Mouse (Mus musculus): Measurements from ENCODE around the gene Bcas3.

Gene Bcas3

DNA sequence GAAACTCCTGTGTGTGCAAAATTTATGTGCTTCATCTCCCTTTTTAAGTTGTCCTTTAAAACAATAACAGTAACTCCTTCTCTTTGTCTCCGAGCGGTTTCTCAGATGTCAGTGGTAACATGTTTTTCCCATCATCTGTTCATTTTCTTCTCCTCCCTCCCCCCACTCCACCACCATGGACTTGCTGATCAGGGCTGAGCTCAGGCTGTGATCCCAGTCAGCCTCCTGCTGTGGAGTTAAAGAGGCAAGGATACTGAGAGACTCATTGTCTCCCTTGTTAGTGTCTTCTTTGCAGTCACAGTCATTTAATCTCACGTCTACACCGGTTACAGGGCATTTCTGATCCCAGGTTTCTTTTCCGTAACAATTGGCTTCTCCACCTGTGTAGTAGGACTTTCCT is 174.3 kb downstream of the Bcas3 start:
- in situ Hi-C loops (cut with MboI, MseI), result no loop called here

DNA sequence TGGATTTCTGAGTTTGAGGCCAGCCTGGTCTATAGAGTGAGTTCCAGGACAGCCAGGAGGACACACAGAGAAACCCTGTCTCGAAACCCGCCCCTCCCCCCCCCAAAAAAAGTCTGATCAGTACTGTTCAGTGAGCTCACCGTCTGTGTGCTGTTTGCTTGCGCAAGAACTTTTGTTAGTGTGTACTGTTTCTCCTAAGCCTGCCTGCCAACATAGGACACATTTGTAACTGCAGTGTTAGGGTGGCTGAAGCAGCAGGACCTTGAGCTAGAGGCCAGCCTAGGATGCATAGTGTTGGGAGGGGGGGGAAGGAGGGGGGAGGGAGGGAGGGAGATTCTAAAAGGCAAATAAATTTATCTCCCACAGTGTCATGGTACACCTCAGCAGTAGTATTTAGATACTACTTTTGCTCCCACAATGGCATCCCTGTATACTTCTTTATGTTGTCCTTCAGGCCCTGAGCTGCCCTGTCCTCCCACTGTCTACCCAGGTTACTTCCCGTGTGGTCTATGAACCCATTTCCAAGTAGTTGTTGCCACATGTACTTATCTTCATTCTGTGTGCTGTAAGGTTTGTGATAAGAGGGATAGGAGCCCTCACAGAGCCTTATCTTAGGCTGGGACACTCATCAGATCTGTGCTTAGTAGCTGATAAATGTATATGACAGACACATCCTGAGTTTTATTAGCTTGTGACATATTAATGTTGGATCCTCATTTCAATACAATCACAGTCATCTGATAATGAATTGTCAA is 176.7 kb downstream of the Bcas3 start:
- in situ Hi-C loops (cut with MboI, MseI), result no loop called here

DNA sequence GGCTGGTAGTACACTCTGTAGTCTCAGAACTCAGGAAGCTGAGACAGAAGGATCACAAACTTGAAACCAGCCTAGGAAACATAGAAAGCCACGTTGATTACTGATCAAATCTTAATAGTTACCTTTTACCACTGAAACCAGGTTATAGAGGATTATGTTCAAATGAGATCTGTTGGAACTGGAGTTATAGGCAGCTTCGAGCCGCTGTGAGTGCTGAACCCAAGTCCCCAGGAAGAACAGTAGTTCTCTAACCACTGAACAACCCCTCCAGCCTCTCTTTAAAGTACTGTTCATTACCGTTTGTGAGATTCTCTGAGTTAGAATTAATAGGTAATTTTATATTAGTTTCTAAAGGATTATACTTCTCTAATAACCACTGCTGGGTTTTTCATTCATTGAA is 188.0 kb downstream of the Bcas3 start:
- in situ Hi-C loops (cut with MboI, MseI), result no loop called here

DNA sequence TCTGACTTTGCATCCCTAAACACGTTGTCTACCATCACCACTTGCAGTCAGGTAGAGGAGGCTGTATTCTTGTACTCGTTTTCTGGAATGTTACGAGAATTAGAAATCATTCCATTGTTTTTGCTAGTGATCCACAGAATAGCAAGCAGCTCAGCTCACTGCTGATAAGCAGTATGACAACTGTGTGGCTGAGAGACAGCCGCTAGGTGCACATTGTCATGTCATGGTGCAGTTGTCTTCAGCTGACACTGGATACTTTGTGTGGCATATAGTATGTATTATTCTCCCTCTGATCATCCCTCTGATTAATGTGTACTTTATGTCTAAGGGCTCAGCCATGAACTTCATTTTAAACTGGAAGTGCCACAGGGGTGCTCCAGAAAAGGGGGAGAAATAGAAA is 190.3 kb downstream of the Bcas3 start:
- in situ Hi-C loops (cut with MboI, MseI), result no loop called here

DNA sequence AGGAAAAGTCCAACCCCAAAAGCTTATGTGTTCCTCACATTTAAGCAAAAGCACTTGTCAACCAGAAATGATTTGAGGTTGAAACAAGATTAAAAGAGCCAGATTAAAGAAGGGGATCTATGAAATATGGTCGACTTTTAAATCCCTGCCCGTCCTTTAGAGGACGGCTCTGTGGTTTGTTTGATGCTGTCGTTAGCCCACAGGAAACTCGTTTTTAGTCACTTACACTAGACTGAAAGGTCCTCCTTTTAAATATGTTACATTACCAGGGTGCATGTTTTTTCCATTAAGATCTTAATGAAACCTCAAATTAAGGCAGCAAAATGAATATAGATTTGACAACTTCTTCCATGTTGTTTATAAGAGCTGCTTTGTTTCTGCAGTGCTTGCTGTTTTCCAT is 192.6 kb downstream of the Bcas3 start:
- in situ Hi-C loops (cut with MboI, MseI), result no loop called here

DNA sequence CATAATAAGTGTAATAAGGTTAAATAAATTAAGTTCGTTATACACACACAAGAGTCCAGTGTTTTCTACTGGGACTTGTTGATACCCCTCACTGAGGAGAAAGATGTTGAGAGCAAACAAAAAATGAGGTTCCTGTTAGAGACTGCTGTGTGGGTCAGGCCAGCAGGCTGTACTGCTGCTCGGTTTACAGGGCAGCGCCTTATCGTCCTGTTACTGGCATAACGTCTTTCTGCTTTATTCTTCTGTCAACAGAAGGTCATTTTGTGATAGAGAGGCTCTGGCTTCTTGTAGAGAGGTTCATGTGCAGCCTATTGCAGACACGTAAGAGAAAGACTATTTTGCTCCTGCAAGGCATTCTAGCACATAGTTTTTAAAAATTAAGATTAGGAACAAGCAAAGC is 195.0 kb downstream of the Bcas3 start:
- in situ Hi-C loops (cut with MboI, MseI), result no loop called here

DNA sequence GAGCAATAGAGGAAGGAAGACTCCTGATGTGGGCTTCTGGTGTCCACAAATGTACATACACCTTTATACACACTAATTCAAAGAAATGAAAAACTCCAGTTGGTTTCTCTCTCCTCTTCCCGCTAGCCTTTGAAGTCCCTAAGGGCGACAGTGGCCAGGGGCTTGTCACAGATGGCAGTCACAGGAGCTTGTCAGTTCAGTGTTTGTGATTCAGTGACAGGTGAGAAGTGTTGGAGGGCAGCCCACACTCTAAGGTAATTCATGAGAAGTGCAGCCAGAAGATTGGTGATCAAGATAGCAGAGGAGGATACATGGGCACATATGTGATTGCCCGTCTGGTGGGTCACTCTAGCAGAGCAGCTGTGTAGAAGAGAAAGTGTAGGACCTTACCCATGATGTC is 196.7 kb downstream of the Bcas3 start:
- in situ Hi-C loops (cut with MboI, MseI), result no loop called here

DNA sequence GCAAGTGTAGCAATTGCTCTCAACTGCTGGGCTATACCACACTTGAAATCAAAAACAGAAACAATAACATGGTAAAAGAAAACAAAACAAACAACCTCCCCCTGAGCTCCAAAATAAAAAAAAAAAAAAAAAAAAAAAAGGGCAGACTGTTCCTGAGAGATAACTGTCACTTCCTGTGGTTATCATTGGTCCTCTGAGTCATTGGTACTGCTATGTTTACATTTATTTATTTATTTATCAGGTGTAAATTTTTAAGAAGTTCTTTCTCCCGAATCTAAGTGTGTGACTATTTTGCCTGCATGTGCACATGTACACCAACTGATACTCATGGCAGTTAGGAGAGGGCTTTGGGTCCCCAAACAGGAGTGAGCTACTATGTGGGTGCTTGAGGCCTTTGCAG is 202.1 kb downstream of the Bcas3 start:
- in situ Hi-C loops (cut with MboI, MseI), result no loop called here

DNA sequence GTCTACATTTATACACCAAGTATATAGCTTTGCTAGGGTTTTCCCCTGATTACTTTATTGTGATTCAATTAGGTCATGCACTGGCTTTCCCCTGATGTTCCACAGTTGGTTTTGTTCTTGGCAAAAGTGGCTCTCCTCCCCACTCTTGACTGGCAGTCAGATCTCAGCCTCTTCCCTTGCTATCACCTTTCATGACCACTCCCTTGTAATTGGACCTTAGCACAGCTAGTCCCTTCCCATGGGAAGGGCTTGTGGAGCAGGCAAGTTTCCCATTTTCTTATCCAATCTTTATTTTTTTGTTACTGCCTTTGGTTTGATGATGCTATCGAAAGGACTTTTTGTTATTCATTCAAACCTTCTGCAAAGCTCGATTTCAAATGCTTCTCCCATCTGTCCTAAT is 202.8 kb downstream of the Bcas3 start:
- in situ Hi-C loops (cut with MboI, MseI), result no loop called here

DNA sequence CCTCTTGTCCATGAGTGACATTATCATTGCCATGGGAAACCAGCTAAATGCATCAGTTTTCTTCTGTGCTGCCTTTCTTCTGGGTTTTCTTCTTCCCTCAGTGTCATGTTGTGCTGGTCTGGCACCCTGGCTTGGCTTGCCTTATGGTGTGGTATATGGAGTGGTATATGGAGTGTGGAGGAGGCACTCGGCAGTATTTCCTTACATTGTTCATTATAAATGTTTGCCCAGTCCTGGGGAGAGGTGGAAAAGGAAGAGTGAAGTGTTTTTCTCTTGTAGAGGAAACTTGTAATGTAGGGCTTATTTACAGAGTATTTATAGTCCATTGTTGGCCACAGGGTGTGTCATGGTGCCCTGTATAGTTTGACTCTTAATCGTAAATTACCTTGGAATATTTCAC is 212.1 kb downstream of the Bcas3 start:
- in situ Hi-C loops (cut with MboI, MseI), result no loop called here

DNA sequence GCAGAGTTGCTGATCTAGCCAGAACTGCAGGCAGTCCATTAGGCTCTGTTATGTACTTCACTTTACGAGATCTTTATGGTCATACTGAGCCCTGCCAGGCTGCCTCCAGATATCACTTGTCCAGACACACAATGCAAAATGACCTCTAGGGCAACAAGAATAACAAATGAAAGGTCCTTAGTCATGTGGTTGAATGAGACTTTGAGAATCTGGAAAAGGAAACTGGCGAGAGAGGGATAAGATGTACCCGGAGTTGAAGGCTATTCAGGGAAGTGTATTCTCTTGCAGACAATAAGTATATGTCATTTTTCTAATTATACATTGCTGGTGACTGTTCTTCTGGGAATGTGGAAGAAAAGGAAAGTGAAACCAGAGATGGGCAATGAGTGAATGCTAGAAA is 218.1 kb downstream of the Bcas3 start:
- in situ Hi-C loops (cut with MboI, MseI), result no loop called here

DNA sequence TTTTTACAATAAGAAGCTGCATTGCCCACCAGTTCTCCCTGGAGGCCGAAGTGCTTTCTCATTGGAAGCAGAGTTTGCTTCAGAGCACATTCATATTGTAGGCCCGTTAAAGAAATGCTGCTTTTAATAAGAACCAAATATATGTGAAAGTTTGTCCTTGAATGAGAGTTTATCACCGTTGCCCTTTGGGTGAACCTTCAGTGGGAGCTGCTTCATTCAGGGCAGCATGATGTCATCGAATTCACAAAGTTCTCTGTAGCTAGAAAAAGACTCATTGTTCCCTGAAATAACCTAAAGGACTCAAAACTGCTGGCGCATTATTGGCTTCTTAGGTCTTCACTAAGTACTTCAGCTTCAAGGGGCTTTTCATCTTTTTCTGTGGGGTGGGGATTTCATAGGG is 219.0 kb downstream of the Bcas3 start:
- in situ Hi-C loops (cut with MboI, MseI), result no loop called here

DNA sequence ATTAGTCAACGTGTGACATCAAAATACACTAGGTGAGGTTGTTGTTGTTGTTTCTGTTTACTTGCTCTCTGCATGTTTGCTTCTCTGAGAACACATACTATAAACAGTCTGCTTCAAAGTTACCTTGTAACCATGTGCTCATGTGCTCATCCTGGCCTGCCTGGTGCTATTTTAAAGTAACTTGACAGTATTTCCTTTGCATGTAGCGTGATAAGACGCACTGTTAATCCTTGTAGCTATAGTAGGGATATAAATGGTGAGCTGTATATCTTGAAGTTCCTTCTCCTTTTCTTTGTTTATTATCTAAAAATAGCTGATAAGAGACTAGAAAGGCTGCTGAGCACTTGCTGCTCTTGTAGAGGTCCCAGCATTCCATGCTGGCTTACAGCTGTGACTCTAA is 219.6 kb downstream of the Bcas3 start:
- in situ Hi-C loops (cut with MboI, MseI), result no loop called here

DNA sequence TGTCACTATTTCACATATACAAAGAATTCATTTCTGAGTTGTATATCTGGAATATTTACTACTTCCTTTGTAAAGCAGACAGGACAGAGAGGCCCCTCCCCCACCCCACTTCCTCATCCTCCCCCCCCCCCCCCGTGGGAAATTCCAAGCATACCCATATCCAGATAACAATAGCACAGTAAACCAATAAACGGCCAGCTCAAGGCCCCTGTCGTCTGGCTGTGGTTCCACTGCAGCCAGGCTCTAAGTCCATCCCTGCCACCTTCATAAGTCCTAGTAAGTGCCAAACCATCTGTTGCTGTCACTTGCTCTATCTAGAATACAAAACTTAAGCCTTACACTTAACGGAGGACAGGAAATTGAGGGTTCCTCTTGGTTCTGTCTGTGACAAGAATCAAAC is 221.5 kb downstream of the Bcas3 start:
- in situ Hi-C loops (cut with MboI, MseI), result no loop called here

DNA sequence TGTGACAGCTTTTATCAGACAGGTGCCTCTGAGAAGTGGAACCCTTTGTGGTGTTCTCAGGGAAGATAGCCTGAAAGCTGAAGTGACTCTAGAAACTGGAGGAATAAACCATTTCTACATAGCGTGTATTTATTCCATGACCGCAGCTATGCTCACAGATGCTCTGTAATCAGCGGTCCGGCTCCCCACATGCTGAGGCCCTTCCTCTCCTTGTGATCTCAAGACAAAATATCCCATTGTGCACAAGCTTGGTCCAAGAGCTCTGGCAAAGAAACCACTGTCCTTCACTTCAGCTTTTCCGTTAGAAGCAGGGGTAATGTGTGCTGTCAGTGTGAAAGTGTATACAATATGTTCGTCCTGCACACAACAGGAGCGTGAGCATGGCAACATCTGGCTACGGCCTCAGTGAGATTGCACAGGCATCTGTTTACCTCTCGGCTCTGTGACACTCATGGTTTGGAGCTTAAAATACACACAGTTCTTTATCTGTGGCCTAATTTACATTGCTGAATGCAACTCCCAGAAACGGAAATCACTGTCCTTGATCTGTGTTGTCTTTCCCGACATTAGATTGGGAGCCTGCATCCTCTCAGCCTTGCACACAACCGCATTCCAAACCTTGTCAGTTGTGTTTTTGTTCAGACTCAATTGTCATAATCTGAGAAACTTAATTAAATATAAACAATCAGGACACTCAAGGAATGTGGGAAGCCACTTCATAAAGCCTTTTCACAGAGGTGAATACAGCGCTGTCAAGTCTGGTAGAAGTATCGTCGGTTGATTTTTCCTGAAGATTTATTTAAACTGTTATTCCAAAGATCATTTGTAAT is 225.1 kb downstream of the Bcas3 start:
- in situ Hi-C loops (cut with MboI, MseI), result no loop called here

DNA sequence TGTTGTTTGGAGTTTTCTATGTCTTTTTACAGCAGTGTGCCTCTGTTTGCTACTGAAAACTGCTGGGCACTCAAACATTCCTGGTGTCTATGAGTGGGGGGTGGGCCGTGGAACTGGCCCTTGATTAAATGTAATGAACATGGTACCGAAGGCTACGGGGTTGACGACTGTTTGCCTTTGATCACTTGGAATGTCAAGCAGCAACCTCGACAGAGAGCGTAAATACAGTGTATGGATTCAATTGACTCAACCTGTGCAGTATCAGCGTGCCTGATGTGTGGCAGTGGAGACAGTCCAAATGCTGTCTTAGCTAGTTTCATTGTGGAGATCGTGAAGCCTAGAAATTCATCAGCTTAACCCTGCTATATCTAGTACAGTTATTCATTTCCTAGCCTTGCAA is 231.1 kb downstream of the Bcas3 start:
- in situ Hi-C loops (cut with MboI, MseI), result no loop called here

DNA sequence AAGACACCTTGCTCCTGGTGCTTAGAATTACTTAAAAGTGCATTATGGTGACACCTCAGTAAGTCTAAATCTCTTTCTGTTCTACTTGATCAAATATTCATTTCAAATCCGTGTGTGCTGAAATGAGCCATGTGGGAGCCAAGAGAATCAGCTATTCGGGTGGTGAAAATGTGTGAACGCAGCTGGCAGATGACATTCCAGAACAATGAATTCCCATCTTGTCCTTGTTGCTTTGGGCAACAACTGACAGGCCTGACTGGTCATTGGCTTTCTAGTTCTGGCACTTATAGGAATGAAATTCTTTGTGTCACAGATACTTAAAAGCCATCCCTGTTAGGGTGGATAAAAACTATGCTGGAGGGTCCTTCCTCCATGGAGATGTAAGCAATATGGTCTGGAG is 240.7 kb downstream of the Bcas3 start:
- in situ Hi-C loops (cut with MboI, MseI), result no loop called here

DNA sequence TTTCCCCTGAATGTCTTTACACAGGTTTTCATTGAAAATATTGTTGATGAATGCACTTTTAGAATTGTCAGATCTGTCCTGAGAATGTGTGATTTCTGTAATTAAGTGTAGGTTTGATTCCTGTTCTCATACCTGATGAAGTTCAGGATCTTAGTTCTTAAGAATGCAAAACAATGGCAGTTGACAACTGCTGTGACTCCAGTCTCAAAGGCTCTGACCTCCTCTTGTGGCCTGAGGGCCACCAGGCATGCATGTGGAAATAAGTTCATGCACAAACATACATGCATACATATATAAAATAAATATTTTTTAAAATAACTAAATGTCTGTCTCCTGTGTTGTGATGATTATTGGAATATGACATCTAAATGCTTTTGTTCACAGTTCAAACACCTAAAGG is 246.3 kb downstream of the Bcas3 start:
- in situ Hi-C loops (cut with MboI, MseI), result no loop called here

DNA sequence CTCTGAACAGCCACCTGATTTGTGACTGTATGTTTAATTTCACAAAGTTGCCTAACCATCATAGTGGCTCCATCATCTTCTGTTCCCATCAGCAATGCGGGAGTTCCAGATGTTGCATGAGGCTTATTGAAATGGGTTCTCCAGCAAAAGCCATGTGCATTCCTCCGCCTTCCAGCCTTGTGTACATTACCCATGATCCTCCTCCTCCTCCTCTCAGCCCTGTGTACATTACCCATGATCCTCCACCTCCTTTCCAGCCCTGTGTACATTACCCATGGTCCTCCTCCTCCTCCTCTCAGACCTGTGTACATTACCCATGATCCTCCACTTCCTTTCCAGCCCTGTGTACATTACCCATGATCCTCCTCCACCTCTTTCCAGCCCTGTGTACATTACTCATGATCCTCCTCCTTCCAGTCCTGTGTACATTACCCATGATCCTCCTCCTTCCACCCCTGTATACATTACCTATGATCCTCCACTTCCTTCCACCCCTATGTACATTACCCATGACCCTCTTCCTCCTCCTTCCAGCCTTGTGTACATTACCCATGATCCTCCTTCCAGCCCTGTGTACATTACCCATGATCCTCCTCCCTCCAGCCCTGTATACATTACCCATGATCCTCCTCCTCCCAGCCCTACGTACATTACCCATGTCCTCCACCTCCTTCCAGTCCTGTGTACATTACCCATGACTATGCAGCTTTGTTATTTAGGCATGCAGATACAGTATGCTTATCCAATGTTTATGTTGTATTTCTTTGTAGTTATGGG is 250.8 kb downstream of the Bcas3 start:
- in situ Hi-C loops (cut with MboI, MseI), result no loop called here

DNA sequence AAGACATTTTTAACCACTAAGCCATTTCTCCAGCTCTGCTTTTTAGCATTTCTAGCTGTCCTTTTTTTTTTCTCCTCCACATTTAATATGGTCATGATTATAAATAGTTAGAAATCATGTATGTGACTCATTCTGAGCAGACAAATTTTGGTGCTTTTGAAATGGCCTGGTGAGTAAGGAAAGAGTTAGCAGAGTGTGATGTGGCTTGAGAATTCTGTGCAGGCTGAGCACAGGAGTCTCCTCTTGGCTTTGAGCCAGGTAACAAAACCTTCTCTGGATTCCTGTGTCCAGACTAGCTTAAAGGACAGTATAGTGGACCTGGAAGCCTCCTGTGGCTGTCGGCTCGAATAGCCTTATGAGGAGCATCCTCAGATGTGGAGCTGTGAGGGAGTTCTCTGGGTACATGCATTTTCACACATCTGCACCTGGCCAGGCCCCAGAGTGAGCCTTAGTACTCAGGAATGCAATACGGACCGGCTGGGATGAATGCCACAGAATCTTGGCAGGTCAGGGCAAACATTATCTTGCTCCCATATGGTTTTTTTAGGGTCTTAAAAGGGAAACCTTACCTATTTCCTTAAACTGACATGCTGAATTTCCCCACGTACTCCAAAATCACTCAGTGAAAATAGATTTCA is 256.5 kb downstream of the Bcas3 start:
- in situ Hi-C loops (cut with MboI, MseI), result no loop called here

DNA sequence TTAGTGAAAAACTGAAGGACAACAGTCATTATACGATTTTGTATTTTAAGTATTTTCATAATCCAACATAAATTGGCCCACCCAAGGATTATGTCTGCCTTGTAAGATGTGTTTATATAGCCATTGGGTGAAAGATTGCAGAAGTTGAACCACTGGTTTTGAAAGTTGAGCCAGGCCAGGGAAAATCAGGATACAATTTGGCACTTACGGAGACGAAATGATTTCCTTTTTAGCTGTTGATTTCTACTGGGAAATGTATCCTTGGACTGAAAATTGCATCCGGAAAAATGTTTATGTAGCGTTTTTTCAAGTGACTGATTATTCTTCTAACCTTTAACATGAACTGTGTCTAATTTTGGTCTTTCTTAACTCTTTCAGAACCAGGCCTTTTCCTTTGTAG is 260.1 kb downstream of the Bcas3 start:
- in situ Hi-C loops (cut with MboI, MseI), result no loop called here

DNA sequence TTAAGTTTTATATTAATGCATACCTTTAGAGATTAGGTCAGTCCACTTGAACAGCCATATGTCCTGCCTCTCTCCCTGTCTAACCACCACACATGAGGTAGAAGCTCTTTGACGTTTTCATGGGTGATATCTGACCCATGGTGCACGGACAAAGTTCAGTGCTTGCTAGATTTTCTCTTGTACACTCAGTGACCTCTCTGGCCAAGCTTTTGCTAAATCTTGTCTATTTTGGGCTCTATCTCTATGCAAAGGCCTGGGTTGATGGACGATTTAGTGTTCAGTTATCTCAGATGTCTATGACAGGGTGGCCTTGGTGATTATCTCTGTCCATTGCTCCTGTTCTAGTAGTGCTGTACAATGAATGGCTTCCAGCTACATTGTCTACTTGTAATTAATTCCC is 260.6 kb downstream of the Bcas3 start:
- in situ Hi-C loops (cut with MboI, MseI), result no loop called here

Measured in T-helper 1 cell (primary cell).